Mouse (Mus musculus) thymus, adult 2 months (tissue): ENCODE measurements around the gene Gxylt2. TPM values are rescaled to one million over a fixed set of nuclear protein-coding genes. Genes with fewer than 3 reads are reported as not detected.

Experiments
- DNase-seq: peaks from one replicate; pipeline ENCODE4 v3.0.0; 2021
- H3K27ac ChIP-seq: fragments of 200-500 bp; 2 replicates; pipeline ENCODE4 v1.5.1; 2012; ENCODE audit warnings: low read length, control low read depth; ENCODE audit not compliant: control insufficient read depth, insufficient read depth
- H3K27me3 ChIP-seq: fragments of 200-500 bp; 2 replicates; pipeline ENCODE4 v1.6.1; 2012; ENCODE audit warnings: mild to moderate bottlenecking, low read length, moderate library complexity, mixed read lengths; ENCODE audit not compliant: control insufficient read depth, insufficient read depth
- H3K36me3 ChIP-seq: fragments of 200-500 bp; 2 replicates; pipeline ENCODE4 v1.6.1; 2012; ENCODE audit warnings: mild to moderate bottlenecking, low read length, moderate library complexity; ENCODE audit not compliant: control insufficient read depth, insufficient read depth
- H3K4me1 ChIP-seq: fragments of 200-500 bp; replicated peaks from 2 replicates; pipeline ENCODE4 v1.6.1; 2012; ENCODE audit warnings: low read length; ENCODE audit not compliant: control insufficient read depth, insufficient read depth
- H3K4me3 ChIP-seq: fragments of 200-500 bp; 2 replicates; pipeline ENCODE4 v1.5.1; 2012; ENCODE audit warnings: mild to moderate bottlenecking, low read length, control low read depth, moderate library complexity; ENCODE audit not compliant: control insufficient read depth, insufficient read depth
- CTCF ChIP-seq: fragments of 200-500 bp; IDR thresholded peaks from 2 replicates; pipeline ENCODE4 v1.5.1; 2012; ENCODE audit warnings: mild to moderate bottlenecking, control low read depth, low read length, moderate library complexity, borderline replicate concordance; ENCODE audit not compliant: control insufficient read depth, poor library complexity, insufficient read depth; ENCODE audit errors: extremely low read depth
- POLR2A ChIP-seq: fragments of 200-500 bp; IDR thresholded peaks from 2 replicates; pipeline ENCODE4 v1.6.1; 2012; ENCODE audit warnings: mild to moderate bottlenecking, low read length, control low read depth, moderate library complexity; ENCODE audit not compliant: control insufficient read depth, poor library complexity, insufficient read depth; ENCODE audit errors: extremely low read depth
- WGBS: fragments of 180-500 bp; shearing (Covaris S2); methylation state at CpG from one replicate; pipeline ENCODE4 v1.1.7; 2018; 5-methylcytosine and 5-hydroxymethylcytosine counted together
- polyA plus RNA-seq: library from polyadenylated mRNA; depleted of rRNA; stranded (reverse); fragments of >200 nt; gene quantifications from 2 replicates; pipeline ENCODE4 v1.2.3, GENCODE M21; 2012

Gene Gxylt2
- polyA plus RNA-seq, 1 experiment = 0.82 TPM

GRCm38 (mm10) chr6:100775923-100776505 is 71.5 kb downstream of the Gxylt2 start:
- no peak overlapping the region for H3K4me3 ChIP-seq
- no peaks in the 10 kb centered on the region for H3K36me3 ChIP-seq
- no peaks in the 10 kb centered on the region for H3K4me1 ChIP-seq
- H3K27ac ChIP-seq = no peak overlapping the region
- H3K27me3 ChIP-seq = no peaks in the 10 kb centered on the region
- WGBS = 88% methylated on average over 15 of the region's 15 CpGs
- DNase-seq = no peak
- TF ChIP-seq CTCF (no peak), POLR2A (no peak)

- no peak overlapping the region for H3K27ac ChIP-seq
- H3K27me3 ChIP-seq = no peaks in the 10 kb centered on the region
- no peak for DNase-seq
- no peak for TF ChIP-seq CTCF
- H3K4me3 ChIP-seq = no peak overlapping the region
- H3K4me1 ChIP-seq = no peaks in the 10 kb centered on the region
- 93% methylated on average over 5 of the region's 5 CpGs for WGBS
- no peaks in the 10 kb centered on the region for H3K36me3 ChIP-seq
These were observed 74.1 kb downstream of the Gxylt2 start for GRCm38 (mm10) chr6:100778595-100778994.

- Histone ChIP-seq H3K36me3 (no peaks in the 10 kb centered on the region), H3K27me3 (no peaks in the 10 kb centered on the region), H3K27ac (no peak overlapping the region), H3K4me3 (no peak overlapping the region), H3K4me1 (no peaks in the 10 kb centered on the region)
- DNase-seq = no peak
- WGBS = 58% methylated on average over 4 of the region's 4 CpGs
- no peak for TF ChIP-seq POLR2A
- no peak for TF ChIP-seq CTCF
These were observed 75.9 kb downstream of the Gxylt2 start for GRCm38 (mm10) chr6:100780421-100780820.

GRCm38 (mm10) chr6:100781644-100782043 is 77.1 kb downstream of the Gxylt2 start:
- no peaks in the 10 kb centered on the region for H3K27me3 ChIP-seq
- no peak overlapping the region for H3K27ac ChIP-seq
- no peak for DNase-seq
- H3K36me3 ChIP-seq = no peaks in the 10 kb centered on the region
- H3K4me1 ChIP-seq = no peaks in the 10 kb centered on the region
- WGBS = 91% methylated on average over 6 of the region's 6 CpGs
- TF ChIP-seq CTCF (no peak), POLR2A (no peak)
- no peak overlapping the region for H3K4me3 ChIP-seq

GRCm38 (mm10) chr6:100787726-100788125 is 83.2 kb downstream of the Gxylt2 start:
- Histone ChIP-seq H3K27ac (no peak overlapping the region), H3K27me3 (no peaks in the 10 kb centered on the region), H3K4me1 (no peaks in the 10 kb centered on the region), H3K4me3 (no peak overlapping the region), H3K36me3 (no peaks in the 10 kb centered on the region)
- no peak for DNase-seq
- 93% methylated on average over 1 of the region's 1 CpGs for WGBS
- TF ChIP-seq POLR2A (no peak), CTCF (no peak)

- no peaks in the 10 kb centered on the region for H3K4me1 ChIP-seq
- 97% methylated on average over 1 of the region's 1 CpGs for WGBS
- H3K4me3 ChIP-seq = no peak overlapping the region
- no peaks in the 10 kb centered on the region for H3K27me3 ChIP-seq
- TF ChIP-seq CTCF = no peak
- TF ChIP-seq POLR2A = no peak
- DNase-seq = no peak
- H3K27ac ChIP-seq = no peak overlapping the region
- H3K36me3 ChIP-seq = no peaks in the 10 kb centered on the region
These were observed 84.6 kb downstream of the Gxylt2 start for GRCm38 (mm10) chr6:100789161-100789560.
